Mouse (Mus musculus) CH12F3 (cell line): ENCODE measurements around the gene Mcl1.
"Not testable (repeated sequence)": the region's sequence is repeated elsewhere in the genome, so short reads cannot be mapped to it uniquely, and the experiment has no call there.

Source experiments
- in situ Hi-C: fragments of 300-500 bp; cut with MboI; formaldehyde crosslinking; loops from 2 replicates; pipeline ENCODE4 v1.14.3; 2020; ENCODE audit warnings: low sequenced_read_pairs

Gene Mcl1

GRCm38 (mm10) chr3:95685301-95685700, 26.7 kb downstream of the Mcl1 start:
- in situ Hi-C loops, result no loop called here

DNA sequence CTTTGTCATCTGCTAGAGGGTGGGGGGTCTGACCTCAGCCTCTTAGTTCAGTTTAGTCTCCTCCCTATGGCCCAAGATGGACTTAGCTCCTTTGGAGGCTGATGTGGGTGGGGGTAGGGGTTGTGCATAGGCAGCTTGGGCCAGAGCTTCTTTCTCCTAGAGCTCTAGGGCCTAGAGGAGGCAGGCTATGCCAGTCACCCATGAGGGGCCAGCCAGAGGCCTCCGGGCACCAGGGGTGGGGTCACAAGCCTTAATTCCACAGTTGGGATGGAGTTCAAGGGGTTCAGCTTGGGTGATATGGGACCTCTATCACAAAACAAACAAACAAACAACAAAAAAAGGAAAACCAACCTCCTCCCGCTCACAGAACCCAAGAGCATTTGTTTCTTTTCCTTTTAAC, 27.1 kb downstream of the Mcl1 start:
- in situ Hi-C loops, result no loop called here

GRCm38 (mm10) chr3:95686492-95687167, 28.0 kb downstream of the Mcl1 start:
- in situ Hi-C loops, result no loop called here

- in situ Hi-C loops, result no loop called here
Observed at GRCm38 (mm10) chr3:95687168-95687523, 28.6 kb downstream of the Mcl1 start.

GRCm38 (mm10) chr3:95687524-95688421, 29.2 kb downstream of the Mcl1 start, which contains the start of gene Adamtsl4:
Gene Adamtsl4, minus strand, starts transcription at chr3:95687917.
- in situ Hi-C loops, result no loop called here

GRCm38 (mm10) chr3:95689171-95689915, 30.8 kb downstream of the Mcl1 start:
- in situ Hi-C loops, result no loop called here

- in situ Hi-C loops, result no loop called here
Observed at GRCm38 (mm10) chr3:95689940-95690339, 31.4 kb downstream of the Mcl1 start.

DNA sequence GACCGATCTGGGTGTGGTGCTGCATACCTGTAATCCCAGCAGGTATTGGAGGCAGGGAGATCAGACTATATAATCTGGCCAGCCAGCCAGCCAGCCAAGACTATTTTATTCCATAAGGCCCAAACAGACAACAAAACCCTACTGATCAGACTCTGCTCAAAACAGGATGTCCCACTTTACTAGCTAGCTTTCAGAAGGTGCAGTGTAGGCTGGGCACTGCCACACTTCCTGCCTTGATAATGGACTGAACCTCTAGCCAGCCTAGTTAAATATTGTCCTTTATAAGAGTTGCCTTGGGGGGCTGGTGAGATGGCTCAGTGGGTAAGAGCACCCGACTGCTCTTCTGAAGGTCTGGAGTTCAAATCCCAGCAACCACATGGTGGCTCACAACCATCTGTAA, 32.0 kb downstream of the Mcl1 start:
- in situ Hi-C loops, result not testable (repeated sequence)

DNA sequence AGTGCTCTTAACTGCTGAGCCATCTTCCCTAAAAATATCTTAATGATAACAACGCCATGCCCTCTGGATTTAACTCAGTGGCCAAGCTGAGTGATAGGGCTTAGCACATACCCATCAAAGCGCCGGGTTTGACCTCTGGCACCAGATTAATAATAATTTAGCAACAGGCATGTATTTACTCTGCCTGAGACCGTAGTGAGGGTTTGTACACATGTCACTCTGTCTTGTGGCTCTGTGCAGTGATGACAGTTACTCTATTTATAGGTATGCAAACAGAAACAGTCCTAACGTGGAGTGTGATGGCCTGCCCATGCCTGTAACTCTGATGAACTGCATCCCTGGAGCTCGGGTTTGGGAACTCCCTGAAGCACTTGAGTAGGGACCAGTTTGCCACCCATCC, 34.1 kb downstream of the Mcl1 start:
- in situ Hi-C loops, result no loop called here

GRCm38 (mm10) chr3:95693821-95694807, 35.5 kb downstream of the Mcl1 start:
- in situ Hi-C loops, result no loop called here

- in situ Hi-C loops, result no loop called here
Observed at GRCm38 (mm10) chr3:95694808-95695703, 36.5 kb downstream of the Mcl1 start.

- in situ Hi-C loops, result no loop called here
Observed at GRCm38 (mm10) chr3:95695796-95696195, 37.2 kb downstream of the Mcl1 start.

DNA sequence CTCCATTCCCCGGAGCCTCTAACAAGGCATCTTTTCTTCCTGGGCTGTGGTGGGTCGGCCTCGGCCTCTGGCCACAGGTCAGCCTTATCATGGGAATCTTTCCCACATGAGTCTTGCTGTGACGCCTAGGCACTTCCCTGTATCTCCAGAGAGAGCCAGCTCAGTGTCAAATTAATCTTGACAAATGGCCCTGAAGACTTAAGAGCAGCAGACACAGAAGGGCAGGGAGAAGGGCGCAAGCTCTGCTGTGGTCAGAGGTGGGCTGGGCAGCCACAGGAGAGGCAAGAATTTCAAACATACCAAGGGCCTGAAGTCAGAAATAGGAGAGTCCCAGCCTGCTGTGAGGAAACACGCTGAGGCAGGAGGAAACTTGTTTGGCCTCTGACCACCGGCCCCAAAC, 37.8 kb downstream of the Mcl1 start:
- in situ Hi-C loops, result no loop called here

- in situ Hi-C loops, result no loop called here
Observed at GRCm38 (mm10) chr3:95698286-95698685, 39.7 kb downstream of the Mcl1 start.

DNA sequence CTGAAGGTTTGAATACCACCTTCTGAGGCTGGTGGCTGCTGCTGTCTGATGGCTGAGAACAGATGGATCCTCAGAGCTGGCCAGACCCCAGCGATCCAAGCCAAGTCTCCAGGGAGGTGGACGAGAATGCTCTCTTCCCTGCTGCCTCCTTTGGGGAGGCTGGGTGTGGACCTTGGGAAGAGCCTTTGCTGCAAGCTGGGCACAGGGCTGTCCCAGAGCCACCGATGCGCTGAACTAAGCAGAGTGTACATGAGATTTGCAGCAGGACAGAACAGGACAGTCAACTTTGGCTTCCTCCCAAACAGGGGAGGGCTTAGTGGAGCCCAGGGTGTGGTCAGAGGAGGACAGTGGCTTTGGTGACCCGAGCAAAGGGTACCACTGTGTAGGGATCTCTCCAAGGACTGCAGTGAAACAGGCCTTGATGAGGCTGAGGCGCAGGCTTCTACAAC, 41.7 kb downstream of the Mcl1 start:
- in situ Hi-C loops, result no loop called here

GRCm38 (mm10) chr3:95701085-95701484, 42.5 kb downstream of the Mcl1 start:
- in situ Hi-C loops, result no loop called here

- in situ Hi-C loops, result no loop called here
Observed at GRCm38 (mm10) chr3:95701877-95702540, 43.4 kb downstream of the Mcl1 start.

- in situ Hi-C loops, result no loop called here
Observed at GRCm38 (mm10) chr3:95703276-95703675, 44.7 kb downstream of the Mcl1 start.

GRCm38 (mm10) chr3:95704612-95705011, 46.0 kb downstream of the Mcl1 start:
- in situ Hi-C loops, result no loop called here
